Mouse (Mus musculus): ENCODE data around the gene Tfeb.

Gene Tfeb

DNA sequence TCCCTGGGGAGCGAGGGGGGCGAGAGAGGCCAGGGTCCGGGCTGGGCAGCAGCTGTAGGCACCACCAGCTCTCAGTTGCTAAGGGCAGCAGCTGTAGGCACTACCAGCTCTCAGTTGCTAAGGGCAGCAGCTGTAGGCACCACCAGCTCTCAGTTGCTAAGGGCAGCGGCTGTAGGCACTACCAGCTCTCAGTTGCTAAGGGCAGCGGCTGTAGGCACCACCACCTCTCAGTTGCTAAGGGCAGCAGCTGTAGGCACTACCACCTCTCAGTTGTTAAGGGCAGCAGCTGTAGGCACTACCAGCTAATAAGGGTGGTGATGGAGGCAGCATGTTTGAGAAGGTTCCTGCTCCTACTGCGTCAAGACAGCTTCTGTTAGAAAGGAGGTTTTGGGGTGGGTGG lies 52.2 kb downstream of the Tfeb start:
- no peak for DNase-seq (ENCODE audit: low spot score)

DNA sequence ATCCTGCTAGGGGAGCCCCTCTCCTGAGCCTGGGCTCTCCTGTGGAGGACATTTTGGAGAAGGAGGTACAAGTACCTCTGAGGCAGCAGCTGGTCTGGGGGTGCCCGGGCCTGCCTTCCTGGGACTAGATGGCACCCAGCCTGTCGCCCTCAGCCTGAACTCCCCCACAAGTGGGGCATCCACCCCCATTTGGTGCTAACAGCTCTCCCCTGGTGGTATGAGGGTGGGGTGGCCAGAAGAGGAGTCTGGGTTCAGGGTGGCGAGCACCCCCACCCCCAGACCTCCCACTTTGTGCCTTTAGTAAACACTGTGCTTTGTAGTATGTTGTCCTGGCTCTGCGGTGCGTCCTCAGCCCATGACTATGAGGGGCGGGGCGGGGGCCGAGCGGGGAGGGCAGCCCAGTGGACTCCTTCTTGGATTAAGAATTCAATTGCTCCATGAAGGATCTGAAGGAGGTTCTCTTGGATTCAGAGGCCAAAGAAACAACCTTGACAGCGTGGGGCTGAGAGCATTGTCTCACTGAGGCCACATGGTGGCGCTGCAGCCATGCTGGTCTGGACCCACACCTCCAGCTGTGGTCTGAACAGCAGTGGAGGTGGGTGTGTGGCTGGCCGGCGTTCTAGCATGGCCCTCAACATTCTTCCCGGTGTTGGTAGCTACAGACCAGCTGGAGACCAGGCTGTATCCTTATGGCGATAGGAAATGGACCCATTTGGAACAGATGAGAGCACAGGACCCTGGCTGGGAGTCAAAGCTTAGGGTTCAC lies 55.5 kb downstream of the Tfeb start:
- peak; percentile 75 for DNase-seq (ENCODE audit: low spot score)

GRCm38 (mm10) chr17:47793377-47793776 lies 56.5 kb downstream of the Tfeb start:
- peak; percentile 89 for DNase-seq (ENCODE audit: low spot score)

DNA sequence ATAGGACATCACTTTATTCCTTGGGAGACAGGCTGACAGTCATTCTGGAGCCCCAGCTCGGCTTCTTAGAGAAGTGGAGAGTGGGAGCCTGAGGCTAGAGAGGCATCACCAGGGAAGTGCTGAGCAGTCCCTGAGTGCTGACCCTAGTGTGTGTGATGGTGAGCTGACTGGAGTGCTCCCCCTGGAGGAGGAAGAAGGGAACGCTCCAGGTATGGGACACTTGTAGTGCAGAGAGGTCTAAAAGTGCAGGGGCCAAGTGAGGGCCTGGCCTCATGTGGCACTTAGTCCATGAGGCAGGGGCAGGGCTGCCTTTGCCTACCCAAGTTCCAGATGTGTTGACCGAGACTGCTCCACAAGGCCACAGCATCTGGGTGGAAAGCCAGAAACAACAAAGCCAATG lies 58.6 kb downstream of the Tfeb start:
- peak; percentile 57 for DNase-seq (ENCODE audit: low spot score)

DNA sequence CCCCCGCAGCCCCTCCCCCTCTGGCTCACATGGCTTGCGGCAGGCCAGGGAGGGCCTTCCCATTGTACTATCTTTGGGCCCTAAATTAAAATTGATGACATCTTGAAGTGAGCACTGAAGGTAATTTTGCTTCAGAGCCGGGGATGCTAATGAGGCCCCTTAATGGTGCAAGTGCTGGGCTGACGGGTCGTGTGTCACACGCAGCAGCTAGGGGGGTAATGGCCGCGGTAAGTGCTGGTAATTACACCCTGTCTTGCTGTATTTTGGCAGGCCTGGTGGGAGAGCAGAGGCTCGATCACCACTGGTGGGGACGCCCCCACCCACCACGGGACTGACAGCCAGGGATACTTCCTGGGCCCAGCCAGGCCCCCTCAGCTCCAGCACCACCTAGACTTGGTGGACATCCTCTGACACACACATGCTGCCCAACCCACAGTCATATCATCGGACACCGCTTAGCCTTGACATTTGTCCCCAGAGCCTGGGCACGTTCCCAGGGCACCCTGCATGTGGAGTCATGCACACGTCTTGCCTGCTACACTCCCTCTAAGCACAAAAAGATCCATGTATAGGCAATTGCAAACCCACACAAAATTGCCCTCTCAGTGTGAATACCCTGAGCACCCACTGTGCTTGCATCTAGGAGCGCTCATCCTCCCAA lies 59.5 kb downstream of the Tfeb start:
- DNase-seq (ENCODE audit: low spot score) = no peak

- DNase-seq (ENCODE audit: low spot score) = no peak
Observed at GRCm38 (mm10) chr17:47796968-47797367, 60.1 kb downstream of the Tfeb start.

GRCm38 (mm10) chr17:47797383-47797782 lies 60.6 kb downstream of the Tfeb start:
- DNase-seq (ENCODE audit: low spot score) = no peak

DNA sequence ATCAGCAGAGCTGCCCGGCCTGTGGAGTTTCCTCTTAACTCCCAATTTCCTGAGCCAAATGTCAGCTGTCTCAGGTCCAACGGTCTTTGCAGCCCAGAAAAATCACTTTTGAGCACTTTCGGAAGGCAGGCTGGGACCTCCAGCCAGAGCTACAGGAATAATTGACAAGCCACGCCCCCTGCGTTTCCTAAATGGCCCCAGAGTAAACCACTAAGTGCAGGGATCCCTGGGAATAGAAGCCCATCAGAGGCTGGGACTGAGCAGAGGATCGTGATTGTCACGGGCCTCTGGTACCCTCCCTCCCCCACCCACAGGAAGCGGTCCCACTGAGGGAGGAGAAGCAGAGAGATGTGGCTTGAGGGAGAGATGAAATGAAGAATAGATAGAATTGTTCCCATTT lies 66.0 kb downstream of the Tfeb start:
- DNase-seq (ENCODE audit: low spot score) = no peak

DNA sequence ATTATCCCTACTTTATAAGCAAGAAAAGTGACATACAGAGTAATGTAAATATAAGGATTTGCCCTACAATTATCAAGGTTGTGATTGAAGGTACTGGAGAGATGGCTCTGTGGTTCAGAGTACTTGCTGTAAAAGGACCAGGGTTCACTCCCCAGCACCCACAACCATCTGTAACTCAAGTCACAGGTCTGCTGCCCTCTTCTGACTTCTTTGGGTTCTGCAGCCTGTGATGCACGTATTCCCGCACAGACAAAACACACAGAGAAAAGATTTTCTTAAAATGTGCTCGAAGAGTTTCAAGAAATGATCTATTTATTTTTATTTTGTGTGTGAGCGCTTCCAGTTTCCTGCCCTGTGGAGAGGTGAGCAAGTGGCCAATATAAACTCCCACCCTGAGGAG lies 66.8 kb downstream of the Tfeb start:
- no peak for DNase-seq (ENCODE audit: low spot score)

DNA sequence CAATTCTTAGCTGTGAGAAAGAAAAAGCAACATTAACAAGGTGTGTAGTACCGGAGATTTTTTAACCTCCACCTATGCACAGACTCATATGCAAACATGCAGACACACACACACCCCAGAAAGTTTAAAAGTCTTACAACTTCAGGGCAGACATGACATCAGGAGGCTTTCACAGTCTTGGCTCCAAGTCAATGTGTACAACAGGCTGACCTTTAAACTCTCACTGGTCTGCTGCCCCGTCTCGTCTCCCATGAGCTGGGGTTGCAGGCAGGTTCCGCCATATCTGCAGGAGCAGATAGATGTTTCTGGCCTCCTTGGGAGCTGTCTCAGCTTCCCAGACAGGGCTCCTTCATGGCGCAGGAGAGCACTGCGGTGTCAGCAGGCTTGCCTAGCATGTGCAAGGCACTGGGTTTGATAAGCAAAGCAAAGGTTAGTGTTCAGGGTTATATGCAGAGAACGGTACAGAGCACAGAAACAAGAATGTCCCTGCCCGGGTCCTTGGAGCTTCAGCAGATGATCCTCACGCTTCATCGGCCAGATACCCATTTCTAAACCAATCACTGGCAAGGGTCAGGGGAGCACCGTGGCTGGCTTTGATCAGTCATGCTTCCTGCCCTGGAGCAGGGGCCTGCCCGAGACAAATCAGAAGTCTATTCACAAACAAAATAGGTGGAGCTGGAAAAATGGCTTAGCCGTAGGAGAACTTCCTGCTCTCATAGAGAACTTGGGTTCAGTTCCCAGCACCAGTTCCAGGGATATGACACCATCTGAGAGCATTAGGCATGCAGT lies 68.4 kb downstream of the Tfeb start:
- no peak for DNase-seq (ENCODE audit: low spot score)

DNA sequence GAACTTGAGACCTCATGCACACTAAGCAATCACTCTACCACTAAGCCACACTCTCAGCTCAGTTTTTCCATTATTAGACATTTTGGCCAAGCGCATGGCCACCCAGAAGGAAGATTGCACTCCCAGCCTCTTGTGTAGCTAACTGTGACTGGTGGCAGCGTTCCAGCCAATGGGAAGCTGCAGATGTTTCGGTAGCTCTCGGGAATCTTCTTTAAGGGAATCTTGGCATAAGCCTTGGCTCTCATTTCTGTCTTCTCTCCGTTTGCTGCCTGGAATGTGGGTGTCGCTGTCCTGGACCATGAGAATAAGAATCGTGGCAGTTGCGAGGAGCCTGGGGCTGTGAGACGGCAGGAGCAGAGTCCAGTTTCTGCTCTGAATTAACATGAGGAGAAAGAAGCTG lies 69.4 kb downstream of the Tfeb start:
- DNase-seq (ENCODE audit: low spot score) = no peak

DNA sequence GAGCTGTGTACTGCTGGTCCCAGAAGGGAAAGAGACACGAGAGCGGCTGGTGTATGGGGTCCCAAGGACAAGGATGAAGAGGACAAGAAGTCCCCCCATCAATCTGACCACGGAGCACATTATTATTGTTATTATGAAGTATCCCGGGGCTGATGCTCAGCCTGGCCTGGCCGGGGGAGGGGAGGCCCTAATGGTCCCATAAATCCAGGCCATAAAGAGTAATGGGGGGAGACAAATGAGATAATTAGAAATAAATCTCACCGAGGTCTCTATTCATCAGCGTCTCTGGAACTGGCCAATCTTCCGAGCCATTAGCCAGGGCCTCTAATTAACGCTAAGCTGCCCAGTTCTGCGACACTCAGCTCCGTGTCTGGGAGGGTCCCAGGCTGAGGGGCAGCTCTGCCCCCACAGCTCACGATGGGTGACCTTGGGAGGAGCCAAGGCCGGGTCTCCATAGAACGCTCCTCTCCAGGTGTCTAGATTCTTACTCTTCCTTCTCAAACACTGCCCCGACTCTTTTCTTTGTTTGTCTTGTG lies 74.5 kb downstream of the Tfeb start:
- DNase-seq (ENCODE audit: low spot score) = no peak

DNA sequence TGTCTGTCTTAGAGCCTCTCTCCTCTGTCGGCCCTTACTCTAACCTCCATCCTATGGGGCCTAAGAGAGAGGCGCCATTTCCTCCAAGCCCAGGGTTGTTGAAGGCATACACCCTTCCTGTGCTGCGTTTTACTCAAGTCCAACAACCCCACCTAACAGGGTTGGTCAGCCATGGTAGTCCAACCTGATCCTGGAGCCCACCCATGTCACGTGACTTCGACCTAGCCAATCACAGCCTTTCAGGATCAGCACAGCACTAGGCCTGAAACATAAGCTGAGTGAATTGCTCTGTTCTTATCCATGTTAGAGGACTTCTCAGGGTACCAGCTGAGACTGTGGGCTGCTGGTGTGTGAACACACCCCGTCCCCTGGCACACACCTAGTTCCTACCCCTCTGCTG lies 75.4 kb downstream of the Tfeb start:
- DNase-seq (ENCODE audit: low spot score) = no peak

GRCm38 (mm10) chr17:47813616-47814015 lies 76.8 kb downstream of the Tfeb start:
- peak; percentile 35 for DNase-seq (ENCODE audit: low spot score)

- DNase-seq (ENCODE audit: low spot score) = no peak
Observed at GRCm38 (mm10) chr17:47814496-47814895, 77.7 kb downstream of the Tfeb start.

DNA sequence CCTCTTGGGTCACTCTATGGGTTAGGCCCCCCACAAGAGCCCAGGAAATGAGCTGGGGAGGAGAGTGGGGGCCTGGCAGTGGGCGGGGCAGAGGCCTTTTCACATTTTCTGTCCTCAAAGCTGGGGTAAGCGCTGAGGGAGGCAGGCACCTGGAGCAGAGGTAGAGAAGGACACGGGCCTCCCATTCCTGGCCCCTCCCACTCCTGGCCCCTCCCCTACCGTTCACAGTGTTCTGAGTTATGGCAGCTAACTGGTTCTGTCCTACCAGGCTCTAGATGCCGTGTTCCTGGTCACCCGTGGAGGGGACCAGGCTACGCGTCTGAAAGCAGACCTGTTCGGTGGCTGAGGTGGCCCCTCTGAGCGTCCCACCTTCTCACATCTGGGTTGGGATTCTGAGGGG lies 78.6 kb downstream of the Tfeb start:
- no peak for DNase-seq (ENCODE audit: low spot score)

- no peak for DNase-seq (ENCODE audit: low spot score)
Observed at GRCm38 (mm10) chr17:47818038-47818725, 81.4 kb downstream of the Tfeb start.

DNA sequence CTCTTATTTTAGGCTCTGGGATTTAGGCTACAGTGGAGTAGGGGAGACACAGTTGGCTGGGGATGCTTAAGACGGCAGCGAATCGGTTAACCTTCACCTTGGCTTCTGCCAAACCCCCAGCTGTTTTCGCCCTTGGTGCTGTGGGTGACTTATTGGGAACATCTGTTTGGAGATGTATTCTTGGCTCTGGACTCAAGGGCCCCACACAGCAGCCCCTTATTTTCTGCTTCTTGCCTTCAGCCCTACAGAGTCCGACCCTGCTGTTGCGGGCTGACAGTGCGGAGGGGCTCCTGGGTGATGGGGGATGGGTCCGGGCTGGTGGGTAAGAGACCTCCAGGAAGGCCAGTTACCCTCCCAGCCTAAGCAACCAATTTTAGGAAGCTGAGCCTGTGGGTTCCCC lies 84.5 kb downstream of the Tfeb start:
- DNase-seq (ENCODE audit: low spot score) = no peak

DNA sequence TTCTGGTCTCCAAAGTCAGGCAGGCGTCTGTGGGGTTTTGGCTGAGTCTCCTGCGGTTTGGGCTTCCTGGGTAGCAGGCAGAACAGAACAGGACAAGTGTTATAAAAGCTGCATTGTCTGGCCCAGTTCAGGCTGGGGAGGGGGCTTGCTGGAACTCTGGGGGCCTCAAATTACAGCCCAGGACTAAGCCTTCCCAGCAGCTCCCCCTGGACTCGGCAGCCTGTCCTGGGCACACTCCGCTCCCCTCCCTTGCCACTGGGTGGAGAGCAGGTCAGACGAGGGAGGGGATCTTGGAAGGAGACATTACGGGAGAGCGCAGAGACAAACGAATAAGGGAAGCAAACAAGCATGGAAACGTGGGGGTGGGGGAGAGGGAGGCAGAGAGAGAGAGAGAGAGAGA lies 94.3 kb downstream of the Tfeb start:
- DNase-seq (ENCODE audit: low spot score) = no peak

DNA sequence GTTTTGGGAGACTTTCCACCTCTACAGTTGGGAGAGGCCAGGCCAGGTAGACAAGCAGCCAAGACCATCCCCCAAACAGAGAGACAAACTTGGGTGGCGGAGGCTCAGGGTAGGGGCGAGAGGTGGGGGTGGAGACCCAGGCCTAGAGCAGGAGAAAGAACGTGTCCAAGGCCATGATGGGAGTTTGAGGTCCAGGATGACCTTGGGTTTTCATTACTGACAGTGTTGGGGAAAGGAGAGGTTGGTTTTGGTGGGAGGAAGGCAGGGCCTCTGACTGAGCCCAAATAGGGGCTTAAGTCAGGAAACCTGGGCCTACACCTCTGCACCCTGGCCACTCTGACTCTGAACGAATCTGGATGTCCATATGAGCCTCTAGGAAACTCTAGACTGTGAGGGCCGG lies 94.9 kb downstream of the Tfeb start:
- no peak for DNase-seq (ENCODE audit: low spot score)

- DNase-seq (ENCODE audit: low spot score) = no peak
Observed at GRCm38 (mm10) chr17:47832501-47833028, 95.7 kb downstream of the Tfeb start.
